Mouse (Mus musculus) ES-E14 (cell line): Measurements from ENCODE around the gene Ltbp1.

Experiments used
- CHD2 ChIP-seq: IDR thresholded peaks from 2 replicates; pipeline ENCODE4 v1.6.1; 2014; ENCODE audit warnings: mild to moderate bottlenecking, low read depth, low read length, inconsistent platforms
- MAFK ChIP-seq: IDR thresholded peaks from 2 replicates; pipeline ENCODE4 v1.6.1; 2014; ENCODE audit warnings: mild to moderate bottlenecking, low read depth, low read length, inconsistent platforms; ENCODE audit not compliant: insufficient read depth
- ZC3H11A ChIP-seq: IDR thresholded peaks from 2 replicates; pipeline ENCODE4 v1.6.1; 2012; ENCODE audit warnings: low read depth, mild to moderate bottlenecking, inconsistent platforms, low read length, borderline replicate concordance
- ZNF384 ChIP-seq: IDR thresholded peaks from 2 replicates; pipeline ENCODE4 v1.6.1; 2012; ENCODE audit warnings: low read depth, low read length, inconsistent platforms

GRCm38 (mm10) chr17:75388402-75388801 is 383.0 kb downstream of the Ltbp1 start:
- TF ChIP-seq MAFK (no peak), ZNF384 (no peak), ZC3H11A (0 out of 2 replicates have a peak, but pooled peaks have one; percentile 5), CHD2 (no peak)
